In the genomic region with DNA sequence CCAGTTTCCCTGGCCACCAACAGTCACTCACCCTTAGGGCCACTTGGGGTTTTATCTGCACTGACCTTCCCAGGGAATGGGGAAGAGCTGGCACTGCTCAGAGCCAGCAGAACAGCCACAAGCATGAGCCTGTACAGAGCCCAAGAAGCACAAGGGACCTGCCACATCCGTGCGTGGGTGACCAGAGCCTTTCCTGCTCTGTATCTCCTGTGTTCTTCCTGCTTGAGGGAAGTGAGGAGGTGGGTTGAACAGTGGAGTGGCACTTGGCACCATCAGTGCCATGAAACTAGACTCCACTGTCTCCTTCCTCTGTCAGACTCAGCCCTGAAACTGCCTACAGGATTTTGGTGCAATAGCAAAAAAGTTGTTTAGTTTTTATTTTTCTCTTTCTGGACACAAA, we compare ENCODE assay signal across 25 mouse cellular contexts. TPM values are rescaled to one million over a fixed set of nuclear protein-coding genes. Genes with fewer than 3 reads are reported as not detected.
"Had no signal": no experiment of that assay in that cellular context is flagged by ENCODE, and none has a peak within 500 bp of the region (broad histone marks: within the 10 kb centered on the region; RNA-seq: fewer than 3 reads in every experiment).

No protein-coding gene starts in this region.

- H3K27ac ChIP-seq: heart, adult 2 months; heart, embryonic 13.5 days; heart, embryonic 15.5 days; hindbrain, embryonic 13.5 days; hindbrain, embryonic 15.5 days; hindbrain, postnatal 0 days; kidney, embryonic 15.5 days; kidney, postnatal 0 days; limb, embryonic 10.5 days; limb, embryonic 12.5 days; liver, embryonic 13.5 days had no signal

- DNase-seq: gastrocnemius, postnatal 14 days; gastrocnemius, postnatal 36 days; heart, adult 11 months; heart, adult 2 months; heart, postnatal 14 days; heart, postnatal 36 days; kidney, adult 11 months; kidney, adult 2 months; kidney, adult 9 months; kidney, postnatal 14 days; kidney, postnatal 36 days; liver; liver, embryonic 13.5 days had no signal

- H3K4me2 ChIP-seq: heart, embryonic 11.5 days; heart, embryonic 13.5 days; heart, embryonic 15.5 days; hindbrain, embryonic 13.5 days; hindbrain, embryonic 15.5 days; kidney, embryonic 15.5 days; limb, embryonic 12.5 days; liver, embryonic 11.5 days; liver, embryonic 13.5 days had no signal

- H3K9ac ChIP-seq: heart, embryonic 13.5 days; heart, embryonic 15.5 days; hindbrain, embryonic 13.5 days; hindbrain, embryonic 15.5 days; kidney, embryonic 15.5 days; limb, embryonic 12.5 days; liver, embryonic 13.5 days had no signal

- H3K4me1 ChIP-seq: heart, embryonic 15.5 days; kidney, embryonic 15.5 days; limb, embryonic 10.5 days; limb, embryonic 12.5 days; liver, embryonic 13.5 days had no signal

- H3K9me3 ChIP-seq: heart, embryonic 13.5 days; heart, embryonic 15.5 days; hindbrain, embryonic 13.5 days; hindbrain, embryonic 15.5 days; kidney, embryonic 15.5 days; limb, embryonic 10.5 days; liver, embryonic 13.5 days had no signal

- H3K4me3 ChIP-seq: heart, adult 2 months; heart, embryonic 13.5 days; heart, embryonic 15.5 days; hindbrain, embryonic 13.5 days; hindbrain, embryonic 15.5 days; kidney, embryonic 15.5 days; limb, embryonic 10.5 days; limb, embryonic 12.5 days; liver, embryonic 13.5 days had no signal

- ATAC-seq: hindbrain, postnatal 0 days; intestine, embryonic 16.5 days had no signal

- H3K27me3 ChIP-seq: heart, embryonic 13.5 days; heart, embryonic 15.5 days; hindbrain, embryonic 15.5 days; limb, embryonic 12.5 days; liver, embryonic 13.5 days had no signal

- H3K36me3 ChIP-seq: heart, embryonic 13.5 days; heart, embryonic 15.5 days; hindbrain, embryonic 13.5 days; hindbrain, embryonic 15.5 days; kidney, embryonic 15.5 days; limb, embryonic 10.5 days; limb, embryonic 12.5 days; liver, embryonic 13.5 days had no signal

RNA-seq across cellular contexts. Expression of a gene that starts 41.1 kb away (rescaled TPM):
- polyA plus RNA-seq: heart, embryonic 13.5 days had no signal
